Mouse (Mus musculus) hindbrain, embryonic 16.5 days (tissue): ENCODE data around the gene Tor4a. TPM values are rescaled to one million over a fixed set of nuclear protein-coding genes. Genes with fewer than 3 reads are reported as not detected.

Source experiments
- ATAC-seq: fragments of 200-750 bp; cut with Nextera tagmentation; 2 replicates; pipeline ENCODE4 v1.8.0; 2017; ENCODE audit warnings: moderate TSS enrichment, moderate library complexity
- H3K27ac ChIP-seq: fragments of 300-500 bp; sonication (generic); 2 replicates; pipeline ENCODE4 v1.5.1; 2014; ENCODE audit warnings: low read depth, mild to moderate bottlenecking, control low read depth, low read length, moderate library complexity
- H3K27me3 ChIP-seq: fragments of 300-500 bp; sonication (generic); replicated peaks from 2 replicates; pipeline ENCODE4 v1.6.1; 2014; ENCODE audit warnings: low read length; ENCODE audit not compliant: control insufficient read depth, insufficient read depth
- H3K36me3 ChIP-seq: fragments of 300-500 bp; sonication (generic); 2 replicates; pipeline ENCODE4 v1.6.1; 2014; ENCODE audit warnings: mild to moderate bottlenecking, low read length, moderate library complexity, mixed read lengths; ENCODE audit not compliant: control insufficient read depth, insufficient read depth
- H3K4me1 ChIP-seq: fragments of 300-500 bp; sonication (generic); 2 replicates; pipeline ENCODE4 v1.6.1; 2014; ENCODE audit warnings: low read depth, low read length; ENCODE audit not compliant: control insufficient read depth, insufficient read depth
- H3K4me2 ChIP-seq: fragments of 300-500 bp; sonication (generic); 2 replicates; pipeline ENCODE4 v1.6.1; 2014; ENCODE audit warnings: mild to moderate bottlenecking, low read length, control low read depth, moderate library complexity
- H3K4me3 ChIP-seq: fragments of 300-500 bp; sonication (generic); 2 replicates; pipeline ENCODE4 v1.5.1; 2014; ENCODE audit warnings: mild to moderate bottlenecking, low read length, control low read depth, moderate library complexity
- H3K9ac ChIP-seq: fragments of 300-500 bp; sonication (generic); 2 replicates; pipeline ENCODE4 v1.6.1; 2014; ENCODE audit warnings: low read depth, mild to moderate bottlenecking, control low read depth, low read length, moderate library complexity
- H3K9me3 ChIP-seq: fragments of 300-500 bp; sonication (generic); 2 replicates; pipeline ENCODE4 v1.6.1; 2014; ENCODE audit warnings: mild to moderate bottlenecking, low read length, moderate library complexity; ENCODE audit not compliant: control insufficient read depth
- WGBS: fragments of 180-500 bp; shearing (Covaris S2); extraction: QIAGEN DNeasy Blood & Tissue Kit; methylation state at CpG from one replicate; pipeline ENCODE4 v1.1.7; 2014; 5-methylcytosine and 5-hydroxymethylcytosine counted together
- polyA plus RNA-seq: library from polyadenylated mRNA; unstranded; fragments of >200 nt; fragmentation: Nextera tagmentation; extraction: Ambion mirVana; gene quantifications from 2 replicates; pipeline ENCODE4 v1.2.1, GENCODE M21; 2015

Tor4a gene
- polyA plus RNA-seq, 1 experiment from 2014 or later = 2.1 TPM

DNA sequence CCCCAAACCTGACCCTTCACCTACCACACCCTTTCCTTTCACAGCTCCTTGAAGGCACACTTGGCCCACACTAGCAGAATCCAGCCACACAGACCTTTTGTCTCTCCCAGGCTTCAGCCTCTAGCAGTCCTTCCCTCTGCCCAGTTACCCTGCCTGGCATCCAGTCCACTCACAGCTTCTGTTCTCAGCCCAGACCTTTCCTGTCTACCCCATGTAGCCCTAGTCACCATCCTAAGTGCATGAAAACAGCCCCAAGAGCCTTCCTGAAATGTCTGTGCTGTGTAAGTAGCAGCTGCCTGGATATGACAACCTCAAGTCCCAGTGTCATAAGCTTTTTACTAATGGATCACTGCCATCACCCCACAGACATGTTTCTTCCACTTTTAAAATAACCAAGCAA lies 1.3 kb upstream of the Tor4a start:
- Histone ChIP-seq H3K9ac (no peak overlapping the region), H3K27me3 (peaks cover 23% of the 10 kb centered on the region), H3K27ac (no peak overlapping the region), H3K9me3 (no peaks in the 10 kb centered on the region), H3K4me1 (no peaks in the 10 kb centered on the region), H3K4me3 (no peak overlapping the region), H3K36me3 (peaks cover 29% of the 10 kb centered on the region), H3K4me2 (no peak overlapping the region)
- ATAC-seq = no peak

DNA sequence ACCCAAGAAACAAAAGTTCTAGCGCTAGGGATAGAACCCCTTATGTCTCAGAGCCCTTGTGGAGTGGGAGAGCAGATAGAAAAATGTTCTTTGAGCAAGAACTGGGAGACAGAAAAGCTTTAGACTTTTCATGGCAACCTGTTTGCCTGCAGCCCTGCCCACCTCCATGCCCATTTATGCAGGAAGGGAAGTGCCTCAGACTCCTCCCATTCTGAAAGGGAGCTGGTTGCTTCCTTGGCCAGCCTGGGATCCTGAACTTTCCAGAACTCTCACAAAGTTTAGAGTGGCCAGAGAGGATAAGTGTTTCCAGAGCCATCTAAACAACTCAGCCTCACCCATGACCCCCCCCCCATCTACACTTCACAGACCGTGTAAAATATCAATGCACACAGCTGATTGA lies 505 bp upstream of the Tor4a start:
- peaks cover 23% of the 10 kb centered on the region for H3K27me3 ChIP-seq
- H3K4me2 ChIP-seq = no peak overlapping the region; the same call in 1 of the 2 replicates
- 22% methylated on average over 2 of the region's 2 CpGs for WGBS
- peaks cover 25% of the 10 kb centered on the region for H3K36me3 ChIP-seq
- H3K9me3 ChIP-seq = no peaks in the 10 kb centered on the region
- no peak for ATAC-seq
- no peak overlapping the region for H3K9ac ChIP-seq
- H3K27ac ChIP-seq = no peak overlapping the region
- no peaks in the 10 kb centered on the region for H3K4me1 ChIP-seq
- H3K4me3 ChIP-seq = no peak overlapping the region

DNA sequence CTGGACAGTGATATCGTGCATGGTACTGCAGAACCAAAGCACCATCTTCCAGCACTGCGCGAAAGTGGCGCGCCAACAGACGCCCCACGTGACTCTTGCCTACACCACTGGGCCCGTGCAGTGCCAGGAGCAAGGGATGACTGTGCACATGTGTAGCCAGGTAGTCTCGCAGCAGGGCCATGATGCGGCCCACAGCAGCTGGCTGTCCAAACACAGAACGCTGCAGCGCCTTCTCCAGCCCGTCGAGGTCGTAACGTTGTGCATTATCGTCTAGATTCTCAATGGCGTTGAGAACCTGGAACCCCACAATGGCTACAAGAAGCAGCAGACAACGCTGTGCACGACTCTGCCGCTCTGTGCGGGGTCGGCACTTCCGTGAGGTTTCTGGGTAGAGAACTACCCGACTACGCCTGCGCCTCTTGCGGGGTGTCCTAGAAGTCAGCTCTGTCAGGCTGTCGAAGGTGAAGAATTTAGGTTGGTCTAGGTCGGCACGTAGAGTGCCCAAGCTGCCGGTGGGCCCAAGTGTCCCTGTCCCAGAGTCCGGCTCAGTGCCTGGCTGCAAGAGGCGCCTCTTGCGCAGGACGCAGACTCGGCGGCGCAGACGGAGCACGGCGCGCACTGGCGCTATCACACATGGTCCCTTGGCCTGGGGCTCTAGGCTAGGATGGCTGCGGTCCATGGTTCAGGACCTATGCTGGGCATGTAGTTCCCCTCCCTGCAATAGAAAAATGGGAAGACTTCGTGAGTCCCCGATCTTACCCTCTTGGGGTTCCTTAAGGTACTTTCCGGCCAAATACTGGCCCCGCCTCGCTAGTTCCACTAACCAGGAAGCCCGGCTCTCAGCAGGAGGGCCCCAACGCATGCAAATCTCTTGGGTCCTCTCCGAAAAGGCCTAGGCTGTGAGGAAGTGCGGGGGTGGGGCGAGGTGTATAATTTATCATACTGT lies 1.2 kb downstream of the Tor4a start:
- H3K4me1 ChIP-seq = no peaks in the 10 kb centered on the region
- H3K4me3 ChIP-seq = no peak overlapping the region
- H3K27me3 ChIP-seq = peaks cover 23% of the 10 kb centered on the region
- 0 out of 2 replicates have a peak overlapping the region, but pooled peaks have one; percentile 7 for H3K9ac ChIP-seq
- 22% methylated on average over 55 of the region's 55 CpGs for WGBS
- H3K27ac ChIP-seq = no peak overlapping the region
- H3K9me3 ChIP-seq = no peaks in the 10 kb centered on the region
- 0 out of 2 replicates have a peak overlapping the region, but pooled peaks have one; percentile 13 for H3K4me2 ChIP-seq
- no peak for ATAC-seq
- H3K36me3 ChIP-seq = peaks cover 17% of the 10 kb centered on the region

DNA sequence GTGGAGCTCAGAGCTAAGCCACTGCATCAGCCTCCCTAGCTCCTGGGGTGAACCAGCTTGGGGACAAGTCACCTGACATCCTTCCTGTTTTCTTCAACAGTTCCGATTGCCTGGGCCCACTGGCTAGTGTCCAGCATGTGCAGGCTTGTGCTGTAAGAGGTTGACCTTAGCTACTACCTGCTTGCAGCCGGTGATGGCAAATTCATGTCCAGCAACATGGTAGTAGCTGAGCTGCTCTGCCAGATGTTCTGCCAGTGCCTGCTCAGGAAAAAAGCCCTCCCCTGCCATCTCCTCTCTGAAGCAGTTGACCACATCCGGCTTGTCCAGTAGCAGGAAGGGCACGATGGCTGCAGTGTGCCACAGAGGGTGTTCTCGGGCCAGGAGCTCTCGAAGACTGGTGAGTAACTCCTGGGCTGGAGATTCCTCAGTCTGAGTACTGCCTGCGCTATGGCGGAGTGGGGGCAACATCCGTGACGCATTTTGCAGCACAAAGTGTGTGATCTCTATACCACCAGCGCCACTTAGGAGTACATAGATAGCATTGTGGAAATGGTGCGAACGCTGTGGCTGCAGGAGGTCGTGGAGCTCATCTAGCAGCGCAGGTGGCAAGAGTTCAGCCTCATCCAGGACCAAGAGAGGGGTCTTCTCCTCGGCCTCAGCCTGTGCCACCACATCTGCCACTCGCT lies 2.1 kb downstream of the Tor4a start:
- no peak overlapping the region for H3K4me2 ChIP-seq
- WGBS = 82% methylated on average over 17 of the region's 17 CpGs
- no peaks in the 10 kb centered on the region for H3K9me3 ChIP-seq
- H3K27ac ChIP-seq = no peak overlapping the region
- H3K27me3 ChIP-seq = peaks cover 23% of the 10 kb centered on the region
- H3K4me1 ChIP-seq = no peaks in the 10 kb centered on the region
- H3K9ac ChIP-seq = no peak overlapping the region
- H3K4me3 ChIP-seq = no peak overlapping the region
- no peak for ATAC-seq
- H3K36me3 ChIP-seq = peaks cover 8% of the 10 kb centered on the region

DNA sequence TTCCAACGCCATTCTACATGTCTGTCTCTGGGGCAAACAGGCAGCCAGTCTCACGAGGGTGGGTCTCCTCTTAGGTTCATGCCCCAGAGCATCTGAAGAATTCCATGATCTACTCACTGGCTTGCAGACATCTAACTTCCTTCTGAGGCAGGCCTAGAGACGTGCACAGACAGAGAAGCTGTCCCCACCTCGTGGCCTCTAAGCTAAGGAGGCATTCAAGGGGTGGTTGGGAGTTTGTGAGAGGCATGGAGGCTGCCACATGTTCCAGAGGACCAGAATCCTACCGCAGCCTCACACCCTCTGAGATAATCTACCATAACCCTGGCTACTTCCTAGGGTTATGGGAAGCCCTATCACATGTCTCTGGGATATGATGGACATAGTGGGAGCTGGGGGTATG lies 2.7 kb downstream of the Tor4a start:
- peaks cover 4% of the 10 kb centered on the region for H3K36me3 ChIP-seq
- WGBS = 75% methylated on average over 5 of the region's 5 CpGs
- no peak overlapping the region for H3K27ac ChIP-seq
- H3K9me3 ChIP-seq = no peaks in the 10 kb centered on the region
- peaks cover 23% of the 10 kb centered on the region for H3K27me3 ChIP-seq
- H3K4me2 ChIP-seq = no peak overlapping the region
- no peaks in the 10 kb centered on the region for H3K4me1 ChIP-seq
- ATAC-seq = no peak
- no peak overlapping the region for H3K9ac ChIP-seq
- H3K4me3 ChIP-seq = no peak overlapping the region

DNA sequence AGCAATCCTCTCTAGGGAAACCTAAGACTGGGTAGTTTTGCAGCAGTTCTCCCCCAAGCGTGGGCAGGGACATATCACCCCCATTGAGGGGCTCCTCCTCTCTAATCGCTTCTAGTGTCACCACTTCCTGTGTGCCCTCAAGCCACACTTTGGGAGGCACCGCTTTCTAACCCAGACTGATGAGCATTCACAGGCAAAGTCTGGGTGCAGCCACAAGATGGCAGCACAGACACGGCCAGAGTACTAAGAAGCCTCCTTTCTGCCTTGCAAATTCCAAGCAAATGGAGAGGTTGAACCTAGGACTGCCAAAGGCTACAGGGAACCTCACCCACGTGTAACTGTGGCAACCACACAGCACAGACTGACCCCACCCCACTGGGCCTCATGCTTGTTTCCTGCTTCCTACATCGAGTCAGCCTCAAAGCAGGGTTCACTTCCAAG lies 3.3 kb downstream of the Tor4a start:
- no peak overlapping the region for H3K4me2 ChIP-seq
- 0 out of 2 replicates have a peak overlapping the region, but pooled peaks have one; percentile 12 for H3K9ac ChIP-seq
- H3K27ac ChIP-seq = no peak overlapping the region

DNA sequence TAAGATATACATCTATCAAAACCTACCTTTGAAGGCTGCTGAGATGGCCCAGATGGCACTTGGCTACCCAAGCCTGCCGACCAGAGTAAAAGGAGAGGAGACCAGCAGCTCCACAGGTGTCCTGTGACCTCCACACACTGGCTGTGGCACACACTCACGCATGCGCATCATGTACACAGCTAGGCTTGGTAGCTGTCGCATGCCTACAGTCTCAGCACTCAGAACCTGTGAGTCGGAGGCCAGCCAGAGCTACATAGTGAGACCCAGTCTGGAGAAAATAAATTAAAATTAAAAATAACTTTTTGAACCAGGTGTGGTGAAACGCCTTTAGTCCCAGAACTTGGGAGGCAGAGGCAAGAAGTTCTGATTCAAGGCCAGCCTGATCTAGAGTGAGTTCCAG lies 8.8 kb downstream of the Tor4a start:
- Histone ChIP-seq H3K9me3 (no peaks in the 10 kb centered on the region), H3K4me2 (no peak overlapping the region), H3K4me1 (peaks cover 11% of the 10 kb centered on the region; the same call in 1 of the 2 replicates), H3K36me3 (no peaks in the 10 kb centered on the region), H3K4me3 (no peak overlapping the region), H3K27me3 (no peaks in the 10 kb centered on the region), H3K27ac (no peak overlapping the region), H3K9ac (no peak overlapping the region)
- 79% methylated on average over 6 of the region's 6 CpGs for WGBS
- ATAC-seq = no peak

More for the DNA sequence above, 3.3 kb downstream of the Tor4a start:
- 0% methylated on average over 6 of the region's 6 CpGs for WGBS
- H3K4me1 ChIP-seq = no peaks in the 10 kb centered on the region
- H3K9me3 ChIP-seq = no peaks in the 10 kb centered on the region
- no peaks in the 10 kb centered on the region for H3K36me3 ChIP-seq
- H3K4me3 ChIP-seq = no peak overlapping the region
- peaks cover 23% of the 10 kb centered on the region for H3K27me3 ChIP-seq
- peak; percentile 75 for ATAC-seq

DNA sequence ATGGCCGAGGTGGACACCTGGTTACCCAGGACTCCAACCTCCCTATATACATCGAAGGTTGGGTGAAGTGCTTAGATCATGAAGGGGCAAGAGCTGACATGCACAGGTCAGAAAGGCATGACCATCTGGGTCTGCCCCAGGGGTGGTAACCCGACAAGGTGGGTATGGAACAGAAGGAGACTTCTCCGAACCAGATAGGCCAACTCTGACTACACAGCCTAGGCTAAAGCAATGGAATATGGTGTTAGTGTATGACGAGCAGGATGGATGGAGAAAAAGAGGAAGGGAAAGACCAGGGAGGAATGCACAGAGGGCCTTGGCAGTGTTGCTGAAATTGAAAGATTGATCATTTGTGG lies 10.1 kb downstream of the Tor4a start:
- H3K9me3 ChIP-seq = no peaks in the 10 kb centered on the region
- H3K36me3 ChIP-seq = no peaks in the 10 kb centered on the region
- no peak overlapping the region; the same call in 1 of the 2 replicates for H3K27ac ChIP-seq
- ATAC-seq = no peak
- no peaks in the 10 kb centered on the region for H3K27me3 ChIP-seq
- H3K4me3 ChIP-seq = no peak overlapping the region
- H3K9ac ChIP-seq = no peak overlapping the region; the same call in 1 of the 2 replicates
- WGBS = 28% methylated on average over 5 of the region's 5 CpGs
- H3K4me2 ChIP-seq = peak overlapping the region; percentile 83
- H3K4me1 ChIP-seq = peaks cover 17% of the 10 kb centered on the region
